Mouse (Mus musculus): ENCODE results near the gene Chml. TPM values are rescaled to one million over a fixed set of nuclear protein-coding genes. Genes with fewer than 3 reads are reported as not detected.

Chml gene
- total and polyA plus RNA-seq, 3 experiments = 4.4 to 16.0 TPM; not detected in 1

DNA sequence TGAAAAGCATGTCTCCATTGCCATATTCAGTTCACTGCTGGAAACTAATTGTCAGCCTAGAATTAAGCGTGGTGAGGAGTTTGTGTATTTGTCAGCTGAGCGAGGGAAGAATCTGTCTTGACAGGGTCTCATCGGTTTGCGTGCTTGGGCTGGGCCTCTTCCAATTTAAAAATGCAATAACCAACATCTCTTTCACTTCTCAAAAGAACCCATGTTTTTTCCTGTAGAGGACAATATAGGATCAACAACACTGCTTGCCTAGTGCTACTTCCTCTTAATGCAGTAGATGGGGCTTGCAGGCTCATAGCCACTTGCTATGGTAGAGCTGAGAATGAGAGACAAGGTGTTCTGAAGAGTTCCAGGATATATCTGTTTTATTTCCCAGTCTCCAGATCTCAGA, 32.8 kb downstream of the Chml start:
- H3K79me2 ChIP-seq (ENCODE audit: control insufficient read depth, insufficient read depth, low read length, poor library complexity) = no peaks in the 10 kb centered on the region
- DNase-seq (ENCODE audit: low read depth, low spot score) = no peak
- H3K9ac ChIP-seq (ENCODE audit: control insufficient read depth, low read depth, low read length, poor library complexity, severe bottlenecking) = no peak overlapping the region
- H3K36me3 ChIP-seq (ENCODE audit: control insufficient read depth in 1 of 2, insufficient read depth in 2 of 2, low read length in 2 of 2) = no peaks in the 10 kb centered on the region
- TF ChIP-seq UBTF (IDR thresholded peaks at IDR 0.05; ENCODE audit: borderline replicate concordance, insufficient read depth, low read depth, low read length) (no peak), TAL1 (IDR thresholded peaks at IDR 0.05; ENCODE audit: low read length) (no peak), POLR2AphosphoS2 (IDR thresholded peaks at IDR 0.05; ENCODE audit: low read length) (no peak)
- no peaks in the 10 kb centered on the region for H3K9me3 ChIP-seq (replicated peaks; ENCODE audit: insufficient read depth, low read length)
- H3K27me3 ChIP-seq (ENCODE audit: control insufficient read depth in 1 of 2, insufficient read depth in 2 of 2, low read length in 2 of 2) = no peaks in the 10 kb centered on the region
- no peak overlapping the region for H3K4me3 ChIP-seq (ENCODE audit: control insufficient read depth in 1 of 2, insufficient read depth in 1 of 2, low read depth in 2 of 2, low read length in 2 of 2)
- H3K4me1 ChIP-seq (ENCODE audit: control insufficient read depth in 1 of 2, insufficient read depth in 2 of 2, low read length in 2 of 2) = no peaks in the 10 kb centered on the region
- no peak overlapping the region for H3K27ac ChIP-seq (ENCODE audit: control insufficient read depth, low read depth, low read length)

DNA sequence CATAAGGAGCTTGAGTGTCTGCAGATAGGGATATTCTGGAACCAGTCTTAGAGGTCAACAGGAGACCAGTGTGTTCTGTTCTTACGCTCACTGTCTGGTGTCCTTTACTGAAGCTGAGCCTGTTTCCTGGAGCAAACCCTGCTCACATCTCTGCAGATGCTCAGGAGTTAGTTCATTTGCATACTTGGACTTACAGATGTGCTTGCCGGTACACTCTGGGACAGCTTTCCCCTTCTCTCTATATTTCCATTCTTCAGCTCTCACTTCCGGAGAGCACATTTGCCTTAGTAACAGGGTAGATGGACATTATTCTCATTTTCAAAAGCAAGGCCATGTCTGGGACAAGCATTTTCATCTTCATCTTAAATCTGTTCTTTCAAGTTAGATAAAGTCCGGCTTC, 44.1 kb downstream of the Chml start:
- no peak overlapping the region for H3K27ac ChIP-seq (ENCODE audit: control insufficient read depth, low read depth, low read length)
- H3K9me3 ChIP-seq (replicated peaks; ENCODE audit: insufficient read depth, low read length) = no peaks in the 10 kb centered on the region
- peaks cover 0 to 4% of the 10 kb centered on the region in 2 experiments; a peak in 3 of 4 replicates for H3K4me1 ChIP-seq (ENCODE audit: control insufficient read depth in 1 of 2, insufficient read depth in 2 of 2, low read length in 2 of 2)
- H3K36me3 ChIP-seq (ENCODE audit: control insufficient read depth in 1 of 2, insufficient read depth in 2 of 2, low read length in 2 of 2) = 0 out of 4 replicates have a peak, but pooled peaks cover 0 to 3% of the 10 kb centered on the region in 2 experiments
- no peaks in the 10 kb centered on the region for H3K27me3 ChIP-seq (ENCODE audit: control insufficient read depth in 1 of 2, insufficient read depth in 2 of 2, low read length in 2 of 2)
- TF ChIP-seq EP300 (IDR thresholded peaks at IDR 0.05; ENCODE audit: low read depth in 1 of 2, low read length in 2 of 2) = no peak
- no peak for TF ChIP-seq ZMIZ1 (IDR thresholded peaks at IDR 0.05; ENCODE audit: low read depth, low read length)
- TF ChIP-seq JUND (IDR thresholded peaks at IDR 0.05; ENCODE audit: low read depth, low read length) = no peak
- no peak overlapping the region for H3K9ac ChIP-seq (ENCODE audit: control insufficient read depth, low read depth, low read length, poor library complexity, severe bottlenecking)
- no peaks in the 10 kb centered on the region for H3K79me2 ChIP-seq (ENCODE audit: control insufficient read depth, insufficient read depth, low read length, poor library complexity)
- H3K4me3 ChIP-seq (ENCODE audit: control insufficient read depth in 1 of 2, insufficient read depth in 1 of 2, low read depth in 2 of 2, low read length in 2 of 2) = no peak overlapping the region
- no peak for DNase-seq (ENCODE audit: low read depth, low spot score)

- H3K9ac ChIP-seq (ENCODE audit: control insufficient read depth, low read depth, low read length, poor library complexity, severe bottlenecking) = no peak overlapping the region
- no peaks in the 10 kb centered on the region for H3K79me2 ChIP-seq (ENCODE audit: control insufficient read depth, insufficient read depth, low read length, poor library complexity)
- no peak for TF ChIP-seq ETS1 (IDR thresholded peaks at IDR 0.05; ENCODE audit: low read depth, low read length)
- no peak for TF ChIP-seq NELFE (IDR thresholded peaks at IDR 0.05; ENCODE audit: low read depth, low read length)
- 0 out of 4 replicates have a peak, but pooled peaks cover 0 to 3% of the 10 kb centered on the region in 2 experiments for H3K36me3 ChIP-seq (ENCODE audit: control insufficient read depth in 1 of 2, insufficient read depth in 2 of 2, low read length in 2 of 2)
- peaks cover 0 to 4% of the 10 kb centered on the region in 2 experiments; a peak in 3 of 4 replicates for H3K4me1 ChIP-seq (ENCODE audit: control insufficient read depth in 1 of 2, insufficient read depth in 2 of 2, low read length in 2 of 2)
- H3K4me3 ChIP-seq (ENCODE audit: control insufficient read depth in 1 of 2, insufficient read depth in 1 of 2, low read depth in 2 of 2, low read length in 2 of 2) = no peak overlapping the region
- no peak for DNase-seq (ENCODE audit: low read depth, low spot score)
- H3K27ac ChIP-seq (ENCODE audit: control insufficient read depth, low read depth, low read length) = no peak overlapping the region
- no peaks in the 10 kb centered on the region for H3K9me3 ChIP-seq (replicated peaks; ENCODE audit: insufficient read depth, low read length)
- H3K27me3 ChIP-seq (ENCODE audit: control insufficient read depth in 1 of 2, insufficient read depth in 2 of 2, low read length in 2 of 2) = no peaks in the 10 kb centered on the region
Measured at GRCm38 (mm10) chr1:175646952-175647351, 45.7 kb downstream of the Chml start.
